Mouse (Mus musculus) liver, adult 2 months (tissue): ENCODE measurements at regions not wholly inside any gene's neighbourhood (a gene's known extent, or its start where the extent isn't known, plus 50 kb on each side); places are given as distances from the start of the nearest gene placed in this dataset.

Experiments used
- DNase-seq: peaks from one replicate; pipeline ENCODE4 v3.0.0-alpha.2; 2011; ENCODE audit warnings: low read depth, low spot score; ENCODE audit errors: extremely low read depth
- H3K27ac ChIP-seq: fragments of 200-500 bp; replicated peaks from 2 replicates; pipeline ENCODE4 v1.5.1; 2012; ENCODE audit warnings: low read depth, mild to moderate bottlenecking, control low read depth, inconsistent platforms, low read length; ENCODE audit not compliant: insufficient read depth
- H3K27me3 ChIP-seq: fragments of 200-500 bp; 2 replicates; pipeline ENCODE4 v1.6.1; 2012; ENCODE audit warnings: mild to moderate bottlenecking, moderate library complexity, low read length, inconsistent platforms; ENCODE audit not compliant: control insufficient read depth, insufficient read depth
- H3K36me3 ChIP-seq: fragments of 200-500 bp; 2 replicates; pipeline ENCODE4 v1.6.1; 2012; ENCODE audit warnings: low read length, inconsistent platforms; ENCODE audit not compliant: control insufficient read depth, insufficient read depth
- H3K4me1 ChIP-seq: fragments of 200-500 bp; 2 replicates; pipeline ENCODE4 v1.6.1; 2011; ENCODE audit warnings: low read length; ENCODE audit not compliant: control insufficient read depth, insufficient read depth
- H3K4me3 ChIP-seq: fragments of 200-500 bp; 2 replicates; pipeline ENCODE4 v1.5.1; 2011; ENCODE audit warnings: low read depth, mild to moderate bottlenecking, control low read depth, low read length, moderate library complexity; ENCODE audit not compliant: insufficient read depth
- H3K79me2 ChIP-seq: fragments of 200-500 bp; 2 replicates; pipeline ENCODE4 v1.6.1; 2012; ENCODE audit warnings: inconsistent platforms, mild to moderate bottlenecking, low read length, moderate library complexity; ENCODE audit not compliant: control insufficient read depth, insufficient read depth
- H3K9ac ChIP-seq: fragments of 200-500 bp; 2 replicates; pipeline ENCODE4 v1.6.1; 2012; ENCODE audit warnings: low read depth, mild to moderate bottlenecking, control low read depth, inconsistent platforms, low read length
- CTCF ChIP-seq: fragments of 200-500 bp; IDR thresholded peaks from 2 replicates; pipeline ENCODE4 v1.5.1; 2011; ENCODE audit warnings: low read depth, low read length, control low read depth
- POLR2A ChIP-seq: fragments of 200-500 bp; IDR thresholded peaks from 2 replicates; pipeline ENCODE4 v1.6.1; 2011; ENCODE audit warnings: low read length, control low read depth; ENCODE audit not compliant: insufficient read depth; ENCODE audit errors: extremely low read depth
- WGBS: fragments of 180-500 bp; shearing (Covaris S2); methylation state at CpG from one replicate; pipeline ENCODE4 v1.1.7; 2018; 5-methylcytosine and 5-hydroxymethylcytosine counted together

- Histone ChIP-seq H3K4me3 (no peak overlapping the region), H3K27ac (no peak overlapping the region), H3K27me3 (no peaks in the 10 kb centered on the region), H3K36me3 (no peaks in the 10 kb centered on the region), H3K4me1 (no peaks in the 10 kb centered on the region), H3K9ac (no peak overlapping the region), H3K79me2 (no peaks in the 10 kb centered on the region)
- no peak for DNase-seq
- TF ChIP-seq CTCF, result no peak
- 81% methylated on average over 1 of the region's 1 CpGs for WGBS
Measured at GRCm38 (mm10) chr3:42935418-42935817, 1193.0 kb downstream of the D3Ertd751e start.

- TF ChIP-seq POLR2A (no peak), CTCF (no peak)
- Histone ChIP-seq H3K36me3 (no peaks in the 10 kb centered on the region), H3K27ac (no peak overlapping the region), H3K4me1 (no peaks in the 10 kb centered on the region), H3K27me3 (no peaks in the 10 kb centered on the region), H3K9ac (no peak overlapping the region), H3K79me2 (no peaks in the 10 kb centered on the region), H3K4me3 (no peak overlapping the region)
- DNase-seq, result no peak
- 82% methylated on average over 2 of the region's 2 CpGs for WGBS
Measured at GRCm38 (mm10) chr3:42977066-42977465, 1234.7 kb downstream of the D3Ertd751e start.
